In the genomic region with DNA sequence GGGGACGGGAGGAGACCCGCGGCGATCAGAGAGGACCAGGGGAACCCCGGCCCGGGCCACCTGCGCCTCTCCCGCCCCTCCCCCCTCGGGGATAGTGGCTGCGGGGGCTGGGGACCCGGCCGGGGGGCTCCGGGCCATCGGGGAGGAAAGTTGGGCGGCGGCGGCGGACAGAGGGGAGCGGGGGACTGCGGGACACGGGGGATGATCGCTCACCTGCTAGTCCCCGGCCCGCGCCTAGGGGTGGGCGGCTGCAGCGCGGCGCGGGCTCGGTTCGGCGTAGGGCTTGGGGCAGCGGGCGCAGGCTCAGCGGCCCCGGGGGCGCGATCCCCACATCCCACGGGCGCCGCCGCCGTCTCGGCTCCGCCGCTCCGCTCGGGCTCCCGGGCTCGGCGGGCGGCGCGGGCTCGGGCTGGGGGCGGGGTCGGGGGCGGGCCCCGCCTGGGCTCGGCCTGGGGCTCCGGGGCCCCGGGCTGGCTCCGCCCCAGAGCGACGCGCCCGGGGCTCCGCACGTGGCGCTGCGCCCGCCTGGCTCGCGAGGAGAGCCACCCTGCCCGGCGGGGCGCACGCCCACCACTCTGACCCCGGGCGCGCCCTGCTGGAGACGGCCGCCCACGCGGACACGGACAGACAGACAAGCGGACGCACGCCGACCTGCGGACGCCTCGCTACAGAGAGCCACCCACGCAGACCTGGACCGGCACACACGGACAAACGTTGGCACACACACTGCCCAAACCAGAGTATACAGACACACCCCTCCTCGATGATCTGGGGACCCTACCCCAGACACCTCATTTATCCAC, we compare ENCODE assay signal across 7 mouse cellular contexts. TPM values are rescaled to one million over a fixed set of nuclear protein-coding genes. Genes with fewer than 3 reads are reported as not detected.
DNase-seq lines count a peak whose midpoint lies in the region; ATAC-seq and TF ChIP-seq lines count a peak whose summit lies in the region.

A gene (minus strand): TSS at position 381 of the 803 bp plus-strand sequence.

- no peak for TF ChIP-seq CTCF in ES-Bruce4 (IDR thresholded peaks at IDR 0.05; ENCODE audit: low read depth, low read length)
- no peak for TF ChIP-seq CTCF in olfactory bulb, adult 2 months (IDR thresholded peaks at IDR 0.05; ENCODE audit: insufficient read depth, low read depth, low read length)

- TF ChIP-seq POLR2A in ES-Bruce4 (IDR thresholded peaks at IDR 0.05; ENCODE audit: insufficient read depth, low read length) = no peak
- TF ChIP-seq POLR2A in olfactory bulb, adult 2 months (IDR thresholded peaks at IDR 0.05; ENCODE audit: insufficient read depth, low read depth, low read length) = no peak

- intact Hi-C loops in left cerebral cortex, postnatal 36 days (cut with DNase I) = no loop called here

- no peak for TF ChIP-seq EP300 in ES-Bruce4 (IDR thresholded peaks at IDR 0.05; ENCODE audit: insufficient read depth, low read depth, low read length)

- peak within 1 kb of the TSS; percentile 92 for H3K4me2 ChIP-seq in heart, embryonic 15.5 days
- peak within 1 kb of the TSS; percentile 97 for H3K4me2 ChIP-seq in limb, embryonic 13.5 days (replicated peaks)

- no peaks in the 10 kb centered on the region for H3K9me3 ChIP-seq in ES-Bruce4 (replicated peaks; ENCODE audit: control insufficient read depth, insufficient read depth, low read length, poor library complexity, severe bottlenecking)
- no peaks in the 10 kb centered on the region for H3K9me3 ChIP-seq in heart, embryonic 15.5 days (replicated peaks)
- H3K9me3 ChIP-seq in limb, embryonic 13.5 days = no peaks in the 10 kb centered on the region

- no peaks in the 10 kb centered on the region for H3K4me1 ChIP-seq in ES-Bruce4 (ENCODE audit: control insufficient read depth, insufficient read depth, low read length)
- peaks cover 36% of the 10 kb centered on the region for H3K4me1 ChIP-seq in heart, embryonic 15.5 days (replicated peaks)
- H3K4me1 ChIP-seq in limb, embryonic 13.5 days = peaks cover 10% of the 10 kb centered on the region
- H3K4me1 ChIP-seq in olfactory bulb, adult 2 months (ENCODE audit: control insufficient read depth, insufficient read depth, low read length) = peaks cover 10% of the 10 kb centered on the region

- H3K27ac ChIP-seq in ES-Bruce4 (ENCODE audit: insufficient read depth, low read length) = no peak within 1 kb of the TSS
- H3K27ac ChIP-seq in heart, embryonic 15.5 days = peak within 1 kb of the TSS; percentile 53
- H3K27ac ChIP-seq in limb, embryonic 13.5 days = no peak within 1 kb of the TSS
- no peak within 1 kb of the TSS for H3K27ac ChIP-seq in olfactory bulb, adult 2 months (ENCODE audit: insufficient read depth, low read depth, low read length)

- 2% methylated on average over 76 of the region's 99 CpGs for WGBS in heart, embryonic 15.5 days
- WGBS in limb, embryonic 13.5 days = 1% methylated on average over 44 of the region's 99 CpGs
- WGBS in olfactory bulb, adult 2 months = under 1% methylated on average over 87 of the region's 99 CpGs

- H3K9ac ChIP-seq in ES-Bruce4 (ENCODE audit: low read depth, poor library complexity, severe bottlenecking) = peak within 1 kb of the TSS; percentile 75
- H3K9ac ChIP-seq in heart, embryonic 15.5 days = peak within 1 kb of the TSS; percentile 76
- peak within 1 kb of the TSS; percentile 65 for H3K9ac ChIP-seq in limb, embryonic 13.5 days

- peak within 1 kb of the TSS; percentile 43 for H3K4me3 ChIP-seq in ES-Bruce4 (ENCODE audit: low read depth, low read length)
- H3K4me3 ChIP-seq in heart, embryonic 15.5 days = peak within 1 kb of the TSS; percentile 74
- H3K4me3 ChIP-seq in limb, embryonic 13.5 days = peak within 1 kb of the TSS; percentile 56
- peak within 1 kb of the TSS; percentile 52 for H3K4me3 ChIP-seq in olfactory bulb, adult 2 months (ENCODE audit: insufficient read depth, low read depth, low read length)

- H3K36me3 ChIP-seq in ES-Bruce4 (ENCODE audit: control insufficient read depth, insufficient read depth, low read length, poor library complexity, severe bottlenecking) = no peaks in the 10 kb centered on the region
- no peaks in the 10 kb centered on the region for H3K36me3 ChIP-seq in heart, embryonic 15.5 days
- H3K36me3 ChIP-seq in limb, embryonic 13.5 days = no peaks in the 10 kb centered on the region

- peak; percentile 50 for DNase-seq in adrenal gland, postnatal 10 days
- DNase-seq in left cerebral cortex, postnatal 36 days (ENCODE audit: low spot score in 2 of 2) = no peak

- ATAC-seq in heart, embryonic 15.5 days (replicated peaks; ENCODE audit: insufficient number of reproducible peaks, insufficient read depth, low FRiP score, low read depth) = peak; percentile 63
- peak; percentile 62 for ATAC-seq in limb, embryonic 13.5 days (ENCODE audit: low FRiP score, low read depth)
- ATAC-seq in cerebellum, adult (ENCODE audit: insufficient number of reproducible peaks, low FRiP score, low TSS enrichment) = no peak

- peaks cover 12% of the 10 kb centered on the region; the same call in 1 of the 2 replicates for H3K27me3 ChIP-seq in ES-Bruce4 (ENCODE audit: control insufficient read depth, insufficient read depth, low read length, poor library complexity, severe bottlenecking)
- peaks cover 75% of the 10 kb centered on the region for H3K27me3 ChIP-seq in heart, embryonic 15.5 days
- peaks cover 84% of the 10 kb centered on the region for H3K27me3 ChIP-seq in limb, embryonic 13.5 days

RNA-seq across cellular contexts. Expression of the gene that starts here (rescaled TPM):
- 0.49 and 1.2 TPM in 2 replicates for polyA plus RNA-seq in ES-Bruce4 (2011; ENCODE audit: insufficient read depth, insufficient read length, low read depth, missing spikeins)
- total RNA-seq in adrenal gland, postnatal 10 days (2021) = under 1 TPM; 0.39 to 0.45 TPM
- 7.0 and 9.0 TPM in 2 replicates for polyA plus RNA-seq in heart, embryonic 15.5 days (2015; fragmentation: Nextera tagmentation; extraction: Ambion mirVana)
- 0.05 and 0.09 TPM in 2 replicates for polyA plus RNA-seq in limb, embryonic 13.5 days (2015; fragmentation: Nextera tagmentation; extraction: Ambion mirVana)
- polyA plus RNA-seq in olfactory bulb, adult 2 months (2012; ENCODE audit: insufficient read depth, insufficient read length, low replicate concordance, missing spikeins) = not detected in 2 replicates
- total RNA-seq in left cerebral cortex, postnatal 36 days (2021) = 1 to 10 TPM; 2.8 to 5.4 TPM

Comparison
In these comparisons a context has a peak if more than half of its experiments do, and no peak if none do; other contexts are left out.
1. Peak in DNase-seq in adrenal gland, postnatal 10 days; RNA of the gene not detected or under 1 TPM.
2. Peak in ATAC-seq, H3K4me3 ChIP-seq, H3K9ac ChIP-seq and H3K4me2 ChIP-seq in limb, embryonic 13.5 days; RNA of the gene not detected or under 1 TPM.